Mouse (Mus musculus) bone marrow, adult 2 months (tissue): ENCODE data around the gene Aspdh. TPM values are rescaled to one million over a fixed set of nuclear protein-coding genes. Genes with fewer than 3 reads are reported as not detected.

Experiments used
- H3K27ac ChIP-seq: fragments of 200-500 bp; 2 replicates; pipeline ENCODE4 v1.5.1; 2012; ENCODE audit warnings: low read depth, mild to moderate bottlenecking, control low read depth, inconsistent platforms, low read length; ENCODE audit not compliant: control insufficient read depth, poor library complexity, insufficient read depth
- H3K4me1 ChIP-seq: fragments of 200-500 bp; 2 replicates; pipeline ENCODE4 v1.6.1; 2011; ENCODE audit warnings: low read length; ENCODE audit not compliant: control insufficient read depth, insufficient read depth
- H3K4me3 ChIP-seq: fragments of 200-500 bp; replicated peaks from 2 replicates; pipeline ENCODE3; 2011; ENCODE audit warnings: mild to moderate bottlenecking, low read depth, low read length, control low read depth; ENCODE audit not compliant: control insufficient read depth
- CTCF ChIP-seq: fragments of 200-500 bp; IDR thresholded peaks from 2 replicates; pipeline ENCODE4 v1.5.1; 2011; ENCODE audit warnings: low read length, control low read depth; ENCODE audit not compliant: control insufficient read depth, insufficient read depth
- POLR2A ChIP-seq: fragments of 200-500 bp; IDR thresholded peaks from 2 replicates; pipeline ENCODE4 v1.6.1; 2011; ENCODE audit warnings: low read depth, mild to moderate bottlenecking, control low read depth, low read length, borderline replicate concordance; ENCODE audit not compliant: control insufficient read depth
- WGBS: fragments of 180-500 bp; shearing (Covaris S2); methylation state at CpG from one replicate; pipeline ENCODE4 v1.1.7; 2018; 5-methylcytosine and 5-hydroxymethylcytosine counted together
- polyA plus RNA-seq: library from polyadenylated mRNA; stranded (reverse); fragments of >200 nt; gene quantifications from 2 replicates; pipeline ENCODE4 v1.2.4, GENCODE M21; 2011; ENCODE audit warnings: low replicate concordance; ENCODE audit not compliant: missing spikeins, insufficient read depth, insufficient read length

Gene Aspdh
- polyA plus RNA-seq, 1 experiment, result not detected

- H3K4me3 ChIP-seq, result no peak overlapping the region
- TF ChIP-seq CTCF (no peak), POLR2A (no peak)
- H3K27ac ChIP-seq, result no peak overlapping the region
- 66% methylated on average over 9 of the region's 9 CpGs for WGBS
- no peaks in the 10 kb centered on the region for H3K4me1 ChIP-seq
Measured at GRCm38 (mm10) chr7:44434089-44434488, 31.1 kb upstream of the Aspdh start.

- Histone ChIP-seq H3K4me1 (no peaks in the 10 kb centered on the region), H3K4me3 (no peak overlapping the region), H3K27ac (no peak overlapping the region)
- WGBS, result 58% methylated on average over 5 of the region's 5 CpGs
- no peak for TF ChIP-seq POLR2A
- no peak for TF ChIP-seq CTCF
Measured at GRCm38 (mm10) chr7:44435796-44436195, 29.4 kb upstream of the Aspdh start.

GRCm38 (mm10) chr7:44436267-44436666, 28.9 kb upstream of the Aspdh start:
- WGBS, result 0% methylated on average over 1 of the region's 1 CpGs
- Histone ChIP-seq H3K4me1 (no peaks in the 10 kb centered on the region), H3K4me3 (no peak overlapping the region), H3K27ac (no peak overlapping the region)
- TF ChIP-seq CTCF (peak; percentile 19; the same call in 1 of the 2 replicates), POLR2A (no peak)

- no peak for TF ChIP-seq CTCF
- TF ChIP-seq POLR2A, result no peak
- H3K27ac ChIP-seq, result no peak overlapping the region
- no peak overlapping the region for H3K4me3 ChIP-seq
- 47% methylated on average over 1 of the region's 1 CpGs for WGBS
- no peaks in the 10 kb centered on the region for H3K4me1 ChIP-seq
Measured at GRCm38 (mm10) chr7:44437188-44437587, 28.0 kb upstream of the Aspdh start.

GRCm38 (mm10) chr7:44437933-44438332, 27.3 kb upstream of the Aspdh start:
- Histone ChIP-seq H3K4me1 (no peaks in the 10 kb centered on the region), H3K27ac (no peak overlapping the region), H3K4me3 (no peak overlapping the region)
- WGBS, result 71% methylated on average over 8 of the region's 8 CpGs
- TF ChIP-seq CTCF (no peak), POLR2A (no peak)

GRCm38 (mm10) chr7:44439696-44440095, 25.5 kb upstream of the Aspdh start:
- H3K4me1 ChIP-seq, result no peaks in the 10 kb centered on the region
- WGBS, result 63% methylated on average over 2 of the region's 2 CpGs

GRCm38 (mm10) chr7:44440479-44440878, 24.7 kb upstream of the Aspdh start:
- no peak overlapping the region for H3K27ac ChIP-seq
- no peak for TF ChIP-seq CTCF
- no peak for TF ChIP-seq POLR2A
- 82% methylated on average over 1 of the region's 1 CpGs for WGBS
- no peak overlapping the region for H3K4me3 ChIP-seq
- no peaks in the 10 kb centered on the region for H3K4me1 ChIP-seq

More at GRCm38 (mm10) chr7:44439696-44440095, 25.5 kb upstream of the Aspdh start:
- no peak overlapping the region for H3K27ac ChIP-seq
- H3K4me3 ChIP-seq, result no peak overlapping the region
- TF ChIP-seq CTCF (no peak), POLR2A (no peak)

- Histone ChIP-seq H3K4me1 (no peaks in the 10 kb centered on the region), H3K27ac (no peak overlapping the region), H3K4me3 (no peak overlapping the region)
- TF ChIP-seq CTCF (no peak), POLR2A (no peak)
- WGBS, result 19% methylated on average over 1 of the region's 1 CpGs
Measured at GRCm38 (mm10) chr7:44441180-44441579, 24.0 kb upstream of the Aspdh start.

GRCm38 (mm10) chr7:44441648-44442109, 23.5 kb upstream of the Aspdh start:
- no peaks in the 10 kb centered on the region for H3K4me1 ChIP-seq
- WGBS, result 2% methylated on average over 14 of the region's 14 CpGs
- no peak overlapping the region for H3K4me3 ChIP-seq
- TF ChIP-seq POLR2A (no peak), CTCF (no peak)
- no peak overlapping the region for H3K27ac ChIP-seq
